Mouse (Mus musculus) CD4-positive, CD25-positive, alpha-beta regulatory T cell, adult 2 months (primary cell): ENCODE results near the gene AU022252.
A peak's percentile ranks its signal among the peaks of the same experiment; 100 is the strongest.

Experiments used
- DNase-seq: peaks from one replicate; pipeline ENCODE4 v3.0.0-alpha.2; 2012; ENCODE audit warnings: low read depth, low spot score

Gene AU022252

DNA sequence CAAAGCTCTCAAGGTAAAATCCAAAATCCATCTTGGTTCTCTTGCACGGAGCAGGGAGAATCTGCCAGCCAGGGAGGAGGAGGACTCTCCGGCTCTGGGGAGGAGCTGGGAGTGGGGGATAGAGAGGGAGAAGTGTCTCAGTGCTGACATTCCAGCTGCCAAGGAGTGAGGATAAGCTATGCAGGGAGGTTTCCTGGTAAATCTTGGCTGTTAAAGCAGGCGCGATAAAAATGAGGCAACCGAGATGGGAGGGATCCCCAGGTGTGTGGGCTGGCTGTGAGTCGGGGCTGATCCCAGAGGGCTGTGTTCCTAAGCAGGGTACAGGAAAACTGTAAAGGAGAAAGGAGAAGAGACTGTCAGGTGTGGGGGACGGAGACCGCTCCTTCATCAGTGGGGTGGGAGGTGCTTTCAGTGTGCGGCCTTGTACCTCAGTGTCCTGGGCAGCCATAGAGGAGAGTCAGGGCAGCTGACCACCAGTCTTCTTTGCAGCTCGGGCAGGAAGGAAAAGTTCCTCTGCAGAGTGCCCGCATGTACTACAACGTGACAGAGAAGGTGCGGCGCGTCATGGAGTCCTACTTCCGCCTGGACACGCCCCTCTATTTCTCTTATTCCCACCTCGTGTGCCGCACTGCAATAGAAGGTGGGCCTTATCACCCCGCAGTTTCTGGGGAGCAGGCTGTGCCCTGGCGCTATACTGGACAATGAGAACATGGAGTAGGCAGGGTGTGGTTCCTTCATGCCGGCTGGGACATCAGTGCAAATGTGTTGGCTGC, 12.1 kb upstream of the AU022252 start:
- DNase-seq: no peak

DNA sequence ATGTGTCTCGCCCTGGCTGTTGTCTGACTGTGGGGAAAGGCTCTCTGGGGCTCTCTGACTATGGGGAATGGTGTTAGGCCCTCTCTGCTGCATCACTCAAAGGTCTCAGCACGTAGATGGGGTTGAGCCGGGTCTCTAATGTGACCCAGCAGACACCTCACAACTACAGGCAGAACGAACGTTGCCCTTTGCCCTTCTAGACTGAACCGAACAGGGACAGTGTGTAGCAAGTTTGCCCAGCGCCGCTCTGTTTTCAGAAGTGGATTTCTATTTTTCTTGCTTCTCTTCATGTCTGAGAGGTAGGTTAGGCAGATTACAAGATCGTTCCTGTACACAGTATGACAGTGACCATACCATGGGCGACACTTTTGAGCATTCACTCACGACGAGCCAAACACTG, 10.1 kb upstream of the AU022252 start:
- no peak for DNase-seq

DNA sequence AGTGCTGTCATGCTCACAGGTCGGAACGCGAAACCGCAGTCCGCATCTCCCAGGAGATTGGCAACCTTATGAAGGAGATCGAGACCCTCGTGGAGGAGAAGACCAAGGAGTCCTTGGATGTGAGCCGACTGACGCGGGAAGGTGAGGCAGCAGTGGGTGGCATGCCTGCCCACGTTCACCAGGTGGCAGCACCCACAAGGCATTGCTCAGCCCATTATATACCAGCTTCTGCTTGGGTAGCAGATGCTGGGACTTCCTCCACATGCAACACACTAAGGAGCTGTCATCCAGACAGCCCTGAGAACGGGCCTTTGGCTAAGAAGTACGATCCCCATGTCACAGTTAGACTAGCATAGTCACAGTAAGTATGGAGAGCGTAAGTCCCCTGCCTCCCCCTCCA, 9.2 kb upstream of the AU022252 start:
- peak; percentile 23 for DNase-seq

DNA sequence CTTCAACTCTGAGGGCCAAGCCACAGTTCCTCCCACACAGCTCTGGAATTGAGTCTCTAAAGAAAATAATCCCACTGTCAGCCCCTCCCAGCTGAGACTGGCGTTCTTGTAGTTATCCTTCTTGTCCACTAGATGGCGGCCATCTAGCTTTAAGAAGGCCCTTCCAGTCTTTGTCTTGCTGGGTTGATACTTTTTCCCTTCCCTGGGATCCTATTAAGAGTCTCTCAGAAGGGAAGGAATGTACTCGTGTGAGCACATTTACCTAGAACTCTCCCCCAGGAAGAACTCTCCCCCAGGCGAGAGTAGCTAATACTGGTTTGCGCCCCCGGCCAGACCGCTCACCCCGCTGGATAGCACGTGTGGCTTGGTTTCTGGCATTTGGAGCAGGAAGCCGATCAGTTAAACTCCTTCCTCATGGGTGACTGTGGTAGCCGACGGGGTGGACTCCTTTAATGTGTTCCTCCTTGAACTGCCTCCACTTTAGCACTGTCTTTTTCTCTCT, 6.7 kb upstream of the AU022252 start:
- DNase-seq: peak; percentile 83

GRCm38 (mm10) chr4:119238661-119239060, 6.1 kb upstream of the AU022252 start:
- DNase-seq: no peak

GRCm38 (mm10) chr4:119234348-119234747, 1.8 kb upstream of the AU022252 start:
- DNase-seq: no peak

GRCm38 (mm10) chr4:119233256-119233901, 867 bp upstream of the AU022252 start:
- no peak for DNase-seq

- DNase-seq: no peak
These were observed 5.8 kb downstream of the AU022252 start for GRCm38 (mm10) chr4:119226751-119227150.

- DNase-seq: no peak
These were observed 6.8 kb downstream of the AU022252 start for GRCm38 (mm10) chr4:119225719-119226118.

DNA sequence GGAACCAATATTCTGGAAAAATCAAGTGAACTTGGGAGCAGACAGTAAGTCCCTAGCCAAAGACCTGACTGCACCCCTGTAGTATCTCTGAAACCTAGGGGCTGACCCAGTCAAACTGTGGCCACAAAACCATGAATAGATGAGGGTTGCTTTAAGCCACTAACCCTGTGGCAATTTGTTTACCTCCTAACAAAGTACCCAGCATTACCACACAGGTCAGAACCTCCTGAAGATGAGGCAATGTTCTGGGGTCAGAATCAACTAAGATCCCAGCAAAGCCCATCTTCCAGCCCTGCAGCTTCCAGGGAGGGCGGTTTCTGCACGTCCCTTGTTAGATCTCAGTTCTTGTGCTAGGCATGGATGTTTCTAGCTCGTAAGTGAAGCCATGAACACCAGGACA, 8.0 kb downstream of the AU022252 start:
- DNase-seq: no peak

DNA sequence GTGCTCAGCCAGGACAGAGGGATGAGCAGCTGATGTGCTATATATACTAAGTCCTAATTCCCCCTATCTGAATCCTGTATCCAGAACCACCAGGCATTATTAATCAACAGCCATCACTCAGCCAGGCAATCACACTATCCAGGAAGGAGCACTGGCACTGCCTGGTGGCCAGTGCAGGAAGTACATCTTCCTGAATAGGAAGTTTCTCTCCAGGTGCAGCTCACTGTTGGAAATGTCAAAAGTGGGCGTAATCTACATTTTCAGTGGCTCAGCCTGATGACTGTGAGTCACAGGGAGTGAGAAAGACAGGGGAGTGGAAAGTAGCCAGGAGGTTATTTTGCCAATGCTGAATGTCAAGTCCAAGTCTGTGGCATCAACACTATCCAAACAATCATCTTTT, 8.8 kb downstream of the AU022252 start:
- DNase-seq: peak; percentile 60

GRCm38 (mm10) chr4:119218169-119218568, 14.3 kb downstream of the AU022252 start, which contains the start of gene Tmem269:
Gene Tmem269, minus strand, starts transcription at chr4:119218217.
- DNase-seq: no peak

DNA sequence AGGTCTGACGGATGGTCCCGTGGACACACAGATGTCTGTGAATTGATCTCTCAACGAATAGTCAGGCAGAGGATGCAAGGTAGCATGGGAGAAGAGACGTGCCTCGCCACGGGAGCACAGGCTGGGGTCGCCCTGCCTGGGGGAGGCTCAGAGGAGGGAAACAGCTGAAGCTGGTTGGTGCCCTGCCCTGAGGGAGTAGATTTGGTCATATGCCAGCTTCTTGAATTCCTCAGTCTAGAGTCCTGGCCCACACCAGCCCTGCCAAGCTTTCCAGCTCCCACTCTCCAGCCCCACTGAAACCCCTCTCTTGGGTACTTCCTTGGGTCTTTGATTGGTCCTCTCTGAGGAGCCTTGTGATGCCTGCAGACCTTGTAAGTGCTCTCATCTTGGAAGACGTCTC, 15.8 kb downstream of the AU022252 start:
- DNase-seq: no peak

DNA sequence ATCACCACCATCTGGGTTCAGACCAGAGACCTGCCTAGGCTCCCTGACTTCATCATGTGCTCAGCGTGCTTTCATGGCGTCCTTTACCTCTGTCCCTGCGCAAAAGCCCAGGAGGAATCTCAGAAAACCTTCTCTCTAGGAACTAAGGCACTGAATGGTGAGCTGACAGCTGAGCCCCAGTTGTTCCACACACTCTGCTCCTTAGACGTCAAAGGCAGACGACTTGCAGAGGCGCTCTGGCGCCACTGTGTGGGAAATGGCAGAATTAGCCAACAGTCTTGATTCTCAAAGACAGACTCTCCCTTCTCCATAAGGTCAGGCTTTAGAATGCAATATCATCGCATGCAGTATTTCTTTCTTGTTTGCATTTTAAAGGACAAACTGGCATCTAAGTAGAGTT, 27.8 kb downstream of the AU022252 start:
- peak; percentile 65 for DNase-seq

DNA sequence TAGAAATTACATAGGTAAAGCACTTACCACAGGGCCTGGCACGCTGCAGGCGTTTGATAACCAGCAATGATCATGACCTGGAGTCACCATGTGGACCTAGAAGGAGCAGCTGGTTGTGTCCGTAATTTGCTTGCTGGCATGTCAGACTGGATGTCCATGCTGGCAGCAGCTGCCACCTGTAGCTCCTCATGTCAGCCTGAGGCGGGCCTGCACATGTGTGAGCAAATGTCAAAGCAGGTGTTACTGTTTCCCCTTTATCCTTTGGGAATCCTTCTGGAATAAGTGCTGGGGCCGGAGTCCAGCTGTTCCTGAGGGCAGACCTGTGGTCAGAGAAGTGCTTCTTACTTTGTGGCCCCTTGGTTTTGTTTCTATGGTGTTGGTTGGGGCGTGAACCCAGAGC, 34.4 kb downstream of the AU022252 start:
- no peak for DNase-seq

- DNase-seq: no peak
These were observed 36.8 kb downstream of the AU022252 start for GRCm38 (mm10) chr4:119195582-119196320.

DNA sequence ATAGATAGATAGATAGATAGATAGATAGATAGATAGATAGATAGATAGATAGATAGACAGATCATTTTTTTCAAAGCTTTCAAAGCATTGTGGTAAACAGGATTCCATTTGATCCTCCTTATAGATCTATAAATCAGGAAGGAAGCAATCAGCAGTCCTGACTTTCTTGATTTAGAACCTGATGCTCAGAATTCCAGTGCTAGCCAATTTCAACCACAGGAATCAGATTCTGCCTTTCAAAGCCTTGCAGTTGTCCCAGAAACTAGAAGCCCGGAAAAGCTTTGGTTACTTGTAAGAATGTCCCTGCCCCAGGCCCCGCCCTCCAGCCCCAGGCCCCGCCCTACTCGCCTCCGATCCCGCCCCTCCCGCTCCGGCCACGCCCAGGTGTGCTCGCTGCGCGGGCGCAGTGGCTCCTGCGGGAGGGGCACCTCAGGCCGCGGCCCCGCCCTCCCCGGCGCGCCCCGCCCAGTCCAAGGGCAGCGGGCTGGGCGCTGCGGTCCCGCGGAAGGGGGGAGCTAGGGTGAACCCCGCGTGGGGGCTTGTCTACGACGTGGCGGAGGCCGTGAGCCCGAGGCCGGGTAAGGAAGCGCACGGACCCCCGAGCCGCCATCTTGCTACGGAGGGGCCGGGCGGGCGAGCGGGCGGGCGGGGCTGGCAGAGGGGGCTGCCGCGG, 37.5 kb downstream of the AU022252 start, which contains the start of gene Svbp:
TSS of gene Svbp (plus strand) at position 398 of the 673 bp plus-strand sequence.
- peak; percentile 94 for DNase-seq

- no peak for DNase-seq
These were observed 39.8 kb downstream of the AU022252 start for GRCm38 (mm10) chr4:119192757-119193156.

DNA sequence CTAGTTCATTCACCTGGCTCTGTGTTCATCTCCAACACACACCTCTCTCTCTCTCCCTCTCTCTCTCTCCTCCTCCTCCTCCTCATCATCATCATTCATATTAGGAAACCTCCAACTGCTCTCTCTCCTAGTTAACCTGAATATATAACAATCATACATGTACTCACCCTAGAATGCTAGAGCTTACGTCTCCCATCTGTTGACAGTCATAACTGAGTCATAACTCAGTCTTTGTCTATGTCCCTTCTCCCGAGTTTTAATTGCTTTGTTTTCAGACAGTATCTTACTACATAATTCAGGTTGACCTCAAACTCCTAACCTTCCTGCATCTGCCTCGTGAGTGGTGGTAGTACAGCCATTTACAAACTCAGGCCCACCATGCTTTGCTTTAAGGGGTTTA, 41.2 kb downstream of the AU022252 start:
- no peak for DNase-seq

- DNase-seq: no peak
These were observed 41.9 kb downstream of the AU022252 start for GRCm38 (mm10) chr4:119190618-119191017.

GRCm38 (mm10) chr4:119189864-119190263, 42.6 kb downstream of the AU022252 start, which contains the start of gene Ermap:
Gene Ermap, minus strand, starts transcription at chr4:119190011.
- DNase-seq: no peak

DNA sequence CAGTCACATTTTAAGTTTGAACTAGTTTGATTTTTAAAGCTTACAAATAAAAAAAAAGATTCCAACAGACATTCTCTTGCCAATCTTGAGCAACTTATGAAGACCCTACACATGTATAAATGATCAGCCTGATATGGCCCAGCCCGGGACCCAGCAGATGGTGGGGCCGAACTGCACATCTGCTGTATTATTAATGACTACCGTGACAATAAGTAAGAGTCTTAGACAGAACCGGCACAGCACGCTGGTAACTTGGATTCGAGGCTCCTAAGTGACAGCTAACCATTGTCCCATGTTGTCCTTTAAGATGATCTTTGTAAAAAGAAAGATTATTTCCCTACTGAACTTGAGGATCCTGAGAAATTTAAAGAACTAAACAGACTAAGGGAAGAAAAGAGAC, 43.1 kb downstream of the AU022252 start:
- DNase-seq: no peak
